Mouse (Mus musculus): ENCODE data around the gene Timp3. TPM values are rescaled to one million over a fixed set of nuclear protein-coding genes. Genes with fewer than 3 reads are reported as not detected.

Gene Timp3
- polyA plus RNA-seq, 1 experiment: 14.1 TPM

GRCm38 (mm10) chr10:86264618-86265017, 35.6 kb upstream of the Timp3 start:
- Histone ChIP-seq H3K36me3 (ENCODE audit: control insufficient read depth, insufficient read depth, low read length, poor library complexity, severe bottlenecking) (no peaks in the 10 kb centered on the region), H3K4me1 (ENCODE audit: control insufficient read depth, insufficient read depth, low read length) (no peaks in the 10 kb centered on the region), H3K4me3 (ENCODE audit: low read depth, low read length) (no peak overlapping the region), H3K9ac (ENCODE audit: low read depth, poor library complexity, severe bottlenecking) (no peak overlapping the region), H3K9me3 (replicated peaks; ENCODE audit: control insufficient read depth, insufficient read depth, low read length, poor library complexity, severe bottlenecking) (no peaks in the 10 kb centered on the region), H3K27me3 (ENCODE audit: control insufficient read depth, insufficient read depth, low read length, poor library complexity, severe bottlenecking) (no peaks in the 10 kb centered on the region), H3K27ac (ENCODE audit: insufficient read depth, low read length) (no peak overlapping the region)
- TF ChIP-seq CTCF (IDR thresholded peaks at IDR 0.05; ENCODE audit: low read depth, low read length) (no peak), POLR2A (IDR thresholded peaks at IDR 0.05; ENCODE audit: insufficient read depth, low read length) (no peak), EP300 (IDR thresholded peaks at IDR 0.05; ENCODE audit: insufficient read depth, low read depth, low read length) (no peak)

GRCm38 (mm10) chr10:86270254-86270653, 29.9 kb upstream of the Timp3 start:
- Histone ChIP-seq H3K9ac (ENCODE audit: low read depth, poor library complexity, severe bottlenecking) (no peak overlapping the region), H3K27ac (ENCODE audit: insufficient read depth, low read length) (no peak overlapping the region), H3K27me3 (ENCODE audit: control insufficient read depth, insufficient read depth, low read length, poor library complexity, severe bottlenecking) (no peaks in the 10 kb centered on the region), H3K36me3 (ENCODE audit: control insufficient read depth, insufficient read depth, low read length, poor library complexity, severe bottlenecking) (no peaks in the 10 kb centered on the region), H3K4me3 (ENCODE audit: low read depth, low read length) (no peak overlapping the region), H3K9me3 (replicated peaks; ENCODE audit: control insufficient read depth, insufficient read depth, low read length, poor library complexity, severe bottlenecking) (no peaks in the 10 kb centered on the region), H3K4me1 (ENCODE audit: control insufficient read depth, insufficient read depth, low read length) (no peaks in the 10 kb centered on the region)
- no peak for TF ChIP-seq EP300 (IDR thresholded peaks at IDR 0.05; ENCODE audit: insufficient read depth, low read depth, low read length)
- no peak for TF ChIP-seq POLR2A (IDR thresholded peaks at IDR 0.05; ENCODE audit: insufficient read depth, low read length)
- TF ChIP-seq CTCF (IDR thresholded peaks at IDR 0.05; ENCODE audit: low read depth, low read length): no peak

- H3K4me3 ChIP-seq (ENCODE audit: low read depth, low read length): no peak overlapping the region
- H3K36me3 ChIP-seq (ENCODE audit: control insufficient read depth, insufficient read depth, low read length, poor library complexity, severe bottlenecking): no peaks in the 10 kb centered on the region
- no peaks in the 10 kb centered on the region for H3K9me3 ChIP-seq (replicated peaks; ENCODE audit: control insufficient read depth, insufficient read depth, low read length, poor library complexity, severe bottlenecking)
- H3K4me1 ChIP-seq (ENCODE audit: control insufficient read depth, insufficient read depth, low read length): no peaks in the 10 kb centered on the region
- no peaks in the 10 kb centered on the region for H3K27me3 ChIP-seq (ENCODE audit: control insufficient read depth, insufficient read depth, low read length, poor library complexity, severe bottlenecking)
- H3K9ac ChIP-seq (ENCODE audit: low read depth, poor library complexity, severe bottlenecking): no peak overlapping the region
- TF ChIP-seq EP300 (IDR thresholded peaks at IDR 0.05; ENCODE audit: insufficient read depth, low read depth, low read length): no peak
- TF ChIP-seq CTCF (IDR thresholded peaks at IDR 0.05; ENCODE audit: low read depth, low read length): no peak
- no peak for TF ChIP-seq POLR2A (IDR thresholded peaks at IDR 0.05; ENCODE audit: insufficient read depth, low read length)
- H3K27ac ChIP-seq (ENCODE audit: insufficient read depth, low read length): no peak overlapping the region
These were observed 27.3 kb upstream of the Timp3 start for GRCm38 (mm10) chr10:86272826-86273225.

- no peaks in the 10 kb centered on the region for H3K9me3 ChIP-seq (replicated peaks; ENCODE audit: control insufficient read depth, insufficient read depth, low read length, poor library complexity, severe bottlenecking)
- H3K27ac ChIP-seq (ENCODE audit: insufficient read depth, low read length): no peak overlapping the region
- no peak overlapping the region for H3K4me3 ChIP-seq (ENCODE audit: low read depth, low read length)
- no peak overlapping the region for H3K9ac ChIP-seq (ENCODE audit: low read depth, poor library complexity, severe bottlenecking)
- TF ChIP-seq POLR2A (IDR thresholded peaks at IDR 0.05; ENCODE audit: insufficient read depth, low read length): no peak
- no peak for TF ChIP-seq CTCF (IDR thresholded peaks at IDR 0.05; ENCODE audit: low read depth, low read length)
- no peak for TF ChIP-seq EP300 (IDR thresholded peaks at IDR 0.05; ENCODE audit: insufficient read depth, low read depth, low read length)
- H3K4me1 ChIP-seq (ENCODE audit: control insufficient read depth, insufficient read depth, low read length): no peaks in the 10 kb centered on the region
- no peaks in the 10 kb centered on the region for H3K27me3 ChIP-seq (ENCODE audit: control insufficient read depth, insufficient read depth, low read length, poor library complexity, severe bottlenecking)
- H3K36me3 ChIP-seq (ENCODE audit: control insufficient read depth, insufficient read depth, low read length, poor library complexity, severe bottlenecking): no peaks in the 10 kb centered on the region
These were observed 26.6 kb upstream of the Timp3 start for GRCm38 (mm10) chr10:86273410-86274191.

- TF ChIP-seq EP300 (IDR thresholded peaks at IDR 0.05; ENCODE audit: insufficient read depth, low read depth, low read length) (no peak), POLR2A (IDR thresholded peaks at IDR 0.05; ENCODE audit: insufficient read depth, low read length) (no peak), CTCF (IDR thresholded peaks at IDR 0.05; ENCODE audit: low read depth, low read length) (no peak)
- H3K27me3 ChIP-seq (ENCODE audit: control insufficient read depth, insufficient read depth, low read length, poor library complexity, severe bottlenecking): no peaks in the 10 kb centered on the region
- H3K4me3 ChIP-seq (ENCODE audit: low read depth, low read length): no peak overlapping the region
- H3K36me3 ChIP-seq (ENCODE audit: control insufficient read depth, insufficient read depth, low read length, poor library complexity, severe bottlenecking): no peaks in the 10 kb centered on the region
- no peaks in the 10 kb centered on the region for H3K9me3 ChIP-seq (replicated peaks; ENCODE audit: control insufficient read depth, insufficient read depth, low read length, poor library complexity, severe bottlenecking)
- no peak overlapping the region for H3K9ac ChIP-seq (ENCODE audit: low read depth, poor library complexity, severe bottlenecking)
- H3K4me1 ChIP-seq (ENCODE audit: control insufficient read depth, insufficient read depth, low read length): no peaks in the 10 kb centered on the region
- no peak overlapping the region for H3K27ac ChIP-seq (ENCODE audit: insufficient read depth, low read length)
These were observed 24.6 kb upstream of the Timp3 start for GRCm38 (mm10) chr10:86275585-86275984.

- TF ChIP-seq CTCF (IDR thresholded peaks at IDR 0.05; ENCODE audit: low read depth, low read length): no peak
- no peak for TF ChIP-seq POLR2A (IDR thresholded peaks at IDR 0.05; ENCODE audit: insufficient read depth, low read length)
- no peak for TF ChIP-seq EP300 (IDR thresholded peaks at IDR 0.05; ENCODE audit: insufficient read depth, low read depth, low read length)
- Histone ChIP-seq H3K9me3 (replicated peaks; ENCODE audit: control insufficient read depth, insufficient read depth, low read length, poor library complexity, severe bottlenecking) (no peaks in the 10 kb centered on the region), H3K9ac (ENCODE audit: low read depth, poor library complexity, severe bottlenecking) (no peak overlapping the region), H3K36me3 (ENCODE audit: control insufficient read depth, insufficient read depth, low read length, poor library complexity, severe bottlenecking) (no peaks in the 10 kb centered on the region), H3K4me1 (ENCODE audit: control insufficient read depth, insufficient read depth, low read length) (no peaks in the 10 kb centered on the region), H3K27ac (ENCODE audit: insufficient read depth, low read length) (no peak overlapping the region), H3K27me3 (ENCODE audit: control insufficient read depth, insufficient read depth, low read length, poor library complexity, severe bottlenecking) (no peaks in the 10 kb centered on the region), H3K4me3 (ENCODE audit: low read depth, low read length) (no peak overlapping the region)
These were observed 22.8 kb upstream of the Timp3 start for GRCm38 (mm10) chr10:86277327-86277726.

All from ES-Bruce4 (cell line).